Mouse (Mus musculus): ENCODE data around the gene Haspin. TPM values are rescaled to one million over a fixed set of nuclear protein-coding genes. Genes with fewer than 3 reads are reported as not detected.

Gene Haspin
- polyA plus RNA-seq, 1 experiment from 2014 or later, result 8.8 TPM

GRCm38 (mm10) chr11:73169231-73169630 lies 31.1 kb upstream of the Haspin start:
- no peak for TF ChIP-seq CTCF (IDR thresholded peaks at IDR 0.05)
- ATAC-seq (peak; percentile 56), DNase-seq (ENCODE audit: low read depth, low spot score) (no peak)
- in situ Hi-C loops (cut with MboI; ENCODE audit: low pct_unique_long_range_greater_than_20kb), result no loop called here
- ChIA-PET POLR2A (interaction anchor here (0.6 kb wide), 1 partner anchor 31 kb away, joined by 3 read pairs; the partner anchor contains the start of gene Haspin), CTCF (interaction anchor here (1.1 kb wide), 1 partner anchor 21 kb away, joined by 3 read pairs; no protein-coding TSS in a partner anchor)
- H3K27me3 ChIP-seq, result no peaks in the 10 kb centered on the region

GRCm38 (mm10) chr11:73168576-73168975 lies 30.5 kb upstream of the Haspin start:
- POLR2A ChIA-PET, result interaction anchor here (0.6 kb wide), 1 partner anchor 31 kb away, joined by 3 read pairs; the partner anchor contains the start of gene Haspin
- CTCF ChIA-PET, result interaction anchor here (1.1 kb wide), 1 partner anchor 22 kb away, joined by 3 read pairs; no protein-coding TSS in a partner anchor
- DNase-seq (ENCODE audit: low read depth, low spot score) (no peak), ATAC-seq (no peak)
- TF ChIP-seq CTCF (IDR thresholded peaks at IDR 0.05), result no peak
- H3K27me3 ChIP-seq, result no peaks in the 10 kb centered on the region
- in situ Hi-C loops (cut with MboI; ENCODE audit: low pct_unique_long_range_greater_than_20kb), result no loop called here

- TF ChIP-seq CTCF (IDR thresholded peaks at IDR 0.05), result no peak
- in situ Hi-C loops (cut with MboI; ENCODE audit: low pct_unique_long_range_greater_than_20kb), result no loop called here
- ChIA-PET CTCF (interaction anchor here (0.9 kb wide), 1 partner anchor 10 kb away, joined by 3 read pairs; no protein-coding TSS in a partner anchor), POLR2A (no interaction called here)
- H3K27me3 ChIP-seq, result no peaks in the 10 kb centered on the region
- ATAC-seq (no peak), DNase-seq (ENCODE audit: low read depth, low spot score) (no peak)
Observed at GRCm38 (mm10) chr11:73168071-73168470, 30.0 kb upstream of the Haspin start.

- in situ Hi-C loops (cut with MboI; ENCODE audit: low pct_unique_long_range_greater_than_20kb), result no loop called here
- ATAC-seq, result no peak
- TF ChIP-seq CTCF (IDR thresholded peaks at IDR 0.05), result no peak
- POLR2A ChIA-PET, result no interaction called here
- CTCF ChIA-PET, result interaction anchor here (1.5 kb wide), 1 partner anchor 16 kb away, joined by 3 read pairs; no protein-coding TSS in a partner anchor
- DNase-seq (ENCODE audit: low read depth, low spot score), result no peak
- no peaks in the 10 kb centered on the region for H3K27me3 ChIP-seq
Observed at GRCm38 (mm10) chr11:73162284-73162683, 24.2 kb upstream of the Haspin start.

DNA sequence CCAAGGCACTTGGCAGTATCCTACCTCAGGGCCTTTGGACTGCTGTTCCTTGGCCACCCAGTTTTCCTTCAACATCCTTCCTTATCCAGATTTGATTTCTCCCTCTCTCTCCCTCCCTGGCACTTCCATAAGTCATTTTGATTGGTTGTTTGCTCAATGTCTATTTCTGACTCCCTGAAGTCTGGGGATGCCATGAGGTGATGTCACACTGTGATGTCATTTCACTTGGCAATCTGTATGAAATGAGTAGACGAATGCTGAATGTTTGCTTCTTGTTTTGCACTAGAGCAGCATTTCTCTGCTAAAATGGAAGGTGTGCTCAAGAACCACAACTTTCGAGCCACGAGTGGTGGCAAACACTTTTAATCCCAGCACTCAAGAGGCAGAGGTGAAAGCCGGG lies 23.5 kb upstream of the Haspin start:
- in situ Hi-C loops (cut with MboI; ENCODE audit: low pct_unique_long_range_greater_than_20kb), result no loop called here
- no peaks in the 10 kb centered on the region for H3K27me3 ChIP-seq
- CTCF ChIA-PET, result interaction anchor here (1.1 to 2.4 kb wide), 6 partner anchors 10 to 156 kb away, joined by 3 to 15 read pairs (median 3); partner anchors contain the start of gene Haspin
- TF ChIP-seq CTCF (IDR thresholded peaks at IDR 0.05), result no peak
- DNase-seq (ENCODE audit: low read depth, low spot score) (no peak), ATAC-seq (no peak)
- POLR2A ChIA-PET, result no interaction called here

GRCm38 (mm10) chr11:73160811-73161200 lies 22.7 kb upstream of the Haspin start:
- CTCF ChIA-PET, result interaction anchor here (0.6 to 2.4 kb wide), 13 partner anchors 10 to 155 kb away, joined by 3 to 15 read pairs (median 3); partner anchors contain the start of gene Haspin
- TF ChIP-seq CTCF (IDR thresholded peaks at IDR 0.05), result peak; percentile 83
- peak; percentile 69 for DNase-seq (ENCODE audit: low read depth, low spot score)
- in situ Hi-C loops (cut with MboI; ENCODE audit: low pct_unique_long_range_greater_than_20kb), result no loop called here
- ATAC-seq, result peak; percentile 96
- no peaks in the 10 kb centered on the region for H3K27me3 ChIP-seq
- POLR2A ChIA-PET, result interaction anchor here (0.7 to 1.1 kb wide), 2 partner anchors 16 to 17 kb away, joined by 3 to 5 read pairs; partner anchors contain the start of genes Emc6 and Tax1bp3

- TF ChIP-seq CTCF (IDR thresholded peaks at IDR 0.05), result no peak
- in situ Hi-C loops (cut with MboI; ENCODE audit: low pct_unique_long_range_greater_than_20kb), result no loop called here
- ATAC-seq (peak; percentile 65), DNase-seq (ENCODE audit: low read depth, low spot score) (no peak)
- POLR2A ChIA-PET, result interaction anchor here (0.7 to 1.1 kb wide), 2 partner anchors 16 to 18 kb away, joined by 3 to 5 read pairs; partner anchors contain the start of genes Emc6 and Tax1bp3
- CTCF ChIA-PET, result interaction anchor here (0.6 to 2.4 kb wide), 13 partner anchors 9 to 155 kb away, joined by 3 to 15 read pairs (median 3); partner anchors contain the start of gene Haspin
- H3K27me3 ChIP-seq, result no peaks in the 10 kb centered on the region
Observed at GRCm38 (mm10) chr11:73159957-73160810, 22.1 kb upstream of the Haspin start, which contains the start of gene P2rx5. Gene P2rx5 (plus strand): TSS chr11:73160421.

- TF ChIP-seq CTCF (IDR thresholded peaks at IDR 0.05), result no peak
- no peaks in the 10 kb centered on the region for H3K27me3 ChIP-seq
- ATAC-seq (no peak), DNase-seq (ENCODE audit: low read depth, low spot score) (no peak)
- POLR2A ChIA-PET, result no interaction called here
- CTCF ChIA-PET, result no interaction called here
- in situ Hi-C loops (cut with MboI; ENCODE audit: low pct_unique_long_range_greater_than_20kb), result no loop called here
Observed at GRCm38 (mm10) chr11:73155071-73155470, 17.0 kb upstream of the Haspin start.

DNA sequence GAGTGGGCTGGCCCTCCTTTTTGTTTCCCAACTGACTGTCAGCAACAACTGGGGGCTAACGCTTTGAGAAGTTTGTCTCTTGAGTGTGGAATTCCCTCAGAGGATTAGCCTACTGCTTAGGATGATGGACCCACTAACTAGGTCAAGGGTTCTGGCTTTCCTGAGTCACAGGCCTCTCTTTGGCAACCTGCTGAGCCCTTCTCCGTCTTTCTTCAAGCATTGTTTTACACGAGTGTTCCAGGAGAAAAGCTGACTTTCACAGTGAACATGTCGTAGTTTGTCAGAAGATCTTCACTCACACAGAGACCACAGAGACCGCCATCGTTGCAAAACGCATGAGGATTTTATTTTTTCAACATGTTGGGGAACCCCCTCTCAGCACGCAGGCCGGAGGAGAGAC lies 10.1 kb upstream of the Haspin start:
- ChIA-PET CTCF (no interaction called here), POLR2A (no interaction called here)
- DNase-seq (ENCODE audit: low read depth, low spot score) (no peak), ATAC-seq (no peak)
- in situ Hi-C loops (cut with MboI; ENCODE audit: low pct_unique_long_range_greater_than_20kb), result no loop called here
- H3K27me3 ChIP-seq, result no peaks in the 10 kb centered on the region
- no peak for TF ChIP-seq CTCF (IDR thresholded peaks at IDR 0.05)

- H3K27me3 ChIP-seq, result no peaks in the 10 kb centered on the region
- POLR2A ChIA-PET, result no interaction called here
- CTCF ChIA-PET, result no interaction called here
- in situ Hi-C loops (cut with MboI; ENCODE audit: low pct_unique_long_range_greater_than_20kb), result no loop called here
- no peak for DNase-seq (ENCODE audit: low read depth, low spot score)
- TF ChIP-seq CTCF (IDR thresholded peaks at IDR 0.05), result no peak
- ATAC-seq, result no peak
Observed at GRCm38 (mm10) chr11:73146975-73147365, 8.9 kb upstream of the Haspin start.

Measured in Patski (cell line).